Mouse (Mus musculus): Measurements from ENCODE around the gene Pdk4. TPM values are rescaled to one million over a fixed set of nuclear protein-coding genes. Genes with fewer than 3 reads are reported as not detected.

The Pdk4 gene
- polyA plus RNA-seq, 1 experiment = 4.3 TPM

GRCm38 (mm10) chr6:5447546-5447945 lies 48.6 kb downstream of the Pdk4 start:
- no peaks in the 10 kb centered on the region for H3K36me3 ChIP-seq (ENCODE audit: control insufficient read depth, insufficient read depth, low read length)
- H3K27ac ChIP-seq (ENCODE audit: insufficient read depth, low read depth, low read length) = no peak overlapping the region
- no peaks in the 10 kb centered on the region; the same call in 1 of the 2 replicates for H3K4me1 ChIP-seq (ENCODE audit: control insufficient read depth, insufficient read depth, insufficient read length, low read length)
- no peak for TF ChIP-seq POLR2A (IDR thresholded peaks at IDR 0.05; ENCODE audit: low read depth, low read length)
- no peak for TF ChIP-seq CTCF (IDR thresholded peaks at IDR 0.05; ENCODE audit: extremely low read depth, insufficient read length, insufficient replicate concordance, low read depth, low read length)
- H3K4me3 ChIP-seq (ENCODE audit: low read depth, low read length) = no peak overlapping the region
- no peaks in the 10 kb centered on the region for H3K27me3 ChIP-seq (ENCODE audit: control insufficient read depth, insufficient read depth, low read length)
- WGBS = 82% methylated on average over 6 of the region's 6 CpGs

- Histone ChIP-seq H3K4me3 (ENCODE audit: low read depth, low read length) (no peak overlapping the region), H3K4me1 (ENCODE audit: control insufficient read depth, insufficient read depth, insufficient read length, low read length) (no peaks in the 10 kb centered on the region; the same call in 1 of the 2 replicates), H3K27ac (ENCODE audit: insufficient read depth, low read depth, low read length) (no peak overlapping the region), H3K27me3 (ENCODE audit: control insufficient read depth, insufficient read depth, low read length) (no peaks in the 10 kb centered on the region), H3K36me3 (ENCODE audit: control insufficient read depth, insufficient read depth, low read length) (no peaks in the 10 kb centered on the region)
- WGBS = 93% methylated on average over 4 of the region's 4 CpGs
- no peak for TF ChIP-seq CTCF (IDR thresholded peaks at IDR 0.05; ENCODE audit: extremely low read depth, insufficient read length, insufficient replicate concordance, low read depth, low read length)
- TF ChIP-seq POLR2A (IDR thresholded peaks at IDR 0.05; ENCODE audit: low read depth, low read length) = no peak
Measured at GRCm38 (mm10) chr6:5447013-5447412, 49.1 kb downstream of the Pdk4 start.

GRCm38 (mm10) chr6:5444331-5444898 lies 51.7 kb downstream of the Pdk4 start:
- no peaks in the 10 kb centered on the region for H3K36me3 ChIP-seq (ENCODE audit: control insufficient read depth, insufficient read depth, low read length)
- no peak for TF ChIP-seq CTCF (IDR thresholded peaks at IDR 0.05; ENCODE audit: extremely low read depth, insufficient read length, insufficient replicate concordance, low read depth, low read length)
- TF ChIP-seq POLR2A (IDR thresholded peaks at IDR 0.05; ENCODE audit: low read depth, low read length) = no peak
- 89% methylated on average over 5 of the region's 5 CpGs for WGBS
- H3K4me3 ChIP-seq (ENCODE audit: low read depth, low read length) = no peak overlapping the region
- no peaks in the 10 kb centered on the region; the same call in 1 of the 2 replicates for H3K4me1 ChIP-seq (ENCODE audit: control insufficient read depth, insufficient read depth, insufficient read length, low read length)
- no peak overlapping the region for H3K27ac ChIP-seq (ENCODE audit: insufficient read depth, low read depth, low read length)
- H3K27me3 ChIP-seq (ENCODE audit: control insufficient read depth, insufficient read depth, low read length) = no peaks in the 10 kb centered on the region

- Histone ChIP-seq H3K4me3 (ENCODE audit: low read depth, low read length) (no peak overlapping the region), H3K4me1 (ENCODE audit: control insufficient read depth, insufficient read depth, insufficient read length, low read length) (no peaks in the 10 kb centered on the region; the same call in 1 of the 2 replicates), H3K36me3 (ENCODE audit: control insufficient read depth, insufficient read depth, low read length) (no peaks in the 10 kb centered on the region), H3K27ac (ENCODE audit: insufficient read depth, low read depth, low read length) (no peak overlapping the region), H3K27me3 (ENCODE audit: control insufficient read depth, insufficient read depth, low read length) (no peaks in the 10 kb centered on the region)
- 36% methylated on average over 13 of the region's 13 CpGs for WGBS
- TF ChIP-seq POLR2A (IDR thresholded peaks at IDR 0.05; ENCODE audit: low read depth, low read length) (no peak), CTCF (IDR thresholded peaks at IDR 0.05; ENCODE audit: extremely low read depth, insufficient read length, insufficient replicate concordance, low read depth, low read length) (no peak)
Measured at GRCm38 (mm10) chr6:5443104-5443863, 52.8 kb downstream of the Pdk4 start.

- Histone ChIP-seq H3K27ac (ENCODE audit: insufficient read depth, low read depth, low read length) (no peak overlapping the region), H3K36me3 (ENCODE audit: control insufficient read depth, insufficient read depth, low read length) (no peaks in the 10 kb centered on the region), H3K4me3 (ENCODE audit: low read depth, low read length) (no peak overlapping the region), H3K4me1 (ENCODE audit: control insufficient read depth, insufficient read depth, insufficient read length, low read length) (no peaks in the 10 kb centered on the region; the same call in 1 of the 2 replicates), H3K27me3 (ENCODE audit: control insufficient read depth, insufficient read depth, low read length) (no peaks in the 10 kb centered on the region)
- TF ChIP-seq CTCF (IDR thresholded peaks at IDR 0.05; ENCODE audit: extremely low read depth, insufficient read length, insufficient replicate concordance, low read depth, low read length) (no peak), POLR2A (IDR thresholded peaks at IDR 0.05; ENCODE audit: low read depth, low read length) (no peak)
- WGBS = 15% methylated on average over 14 of the region's 14 CpGs
Measured at GRCm38 (mm10) chr6:5442316-5443085, 53.6 kb downstream of the Pdk4 start.

- TF ChIP-seq CTCF (IDR thresholded peaks at IDR 0.05; ENCODE audit: extremely low read depth, insufficient read length, insufficient replicate concordance, low read depth, low read length) (no peak), POLR2A (IDR thresholded peaks at IDR 0.05; ENCODE audit: low read depth, low read length) (no peak)
- Histone ChIP-seq H3K27ac (ENCODE audit: insufficient read depth, low read depth, low read length) (no peak overlapping the region), H3K27me3 (ENCODE audit: control insufficient read depth, insufficient read depth, low read length) (no peaks in the 10 kb centered on the region), H3K4me1 (ENCODE audit: control insufficient read depth, insufficient read depth, insufficient read length, low read length) (no peaks in the 10 kb centered on the region; the same call in 1 of the 2 replicates), H3K36me3 (ENCODE audit: control insufficient read depth, insufficient read depth, low read length) (no peaks in the 10 kb centered on the region), H3K4me3 (ENCODE audit: low read depth, low read length) (no peak overlapping the region)
- 92% methylated on average over 6 of the region's 6 CpGs for WGBS
Measured at GRCm38 (mm10) chr6:5441221-5441620, 54.9 kb downstream of the Pdk4 start.

GRCm38 (mm10) chr6:5437757-5438156 lies 58.4 kb downstream of the Pdk4 start:
- Histone ChIP-seq H3K4me1 (ENCODE audit: control insufficient read depth, insufficient read depth, insufficient read length, low read length) (no peaks in the 10 kb centered on the region), H3K36me3 (ENCODE audit: control insufficient read depth, insufficient read depth, low read length) (no peaks in the 10 kb centered on the region), H3K27ac (ENCODE audit: insufficient read depth, low read depth, low read length) (no peak overlapping the region), H3K27me3 (ENCODE audit: control insufficient read depth, insufficient read depth, low read length) (no peaks in the 10 kb centered on the region), H3K4me3 (ENCODE audit: low read depth, low read length) (no peak overlapping the region)
- 24% methylated on average over 4 of the region's 4 CpGs for whole genome bisulfite sequencing
- TF ChIP-seq CTCF (IDR thresholded peaks at IDR 0.05; ENCODE audit: extremely low read depth, insufficient read length, insufficient replicate concordance, low read depth, low read length) = no peak
- TF ChIP-seq POLR2A (IDR thresholded peaks at IDR 0.05; ENCODE audit: low read depth, low read length) = no peak
